Mouse (Mus musculus): ENCODE results near the gene Rtn4rl1.

GRCm38 (mm10) chr11:75206347-75206746 lies 12.8 kb downstream of the Rtn4rl1 start:
- TF ChIP-seq POLR2A (IDR thresholded peaks at IDR 0.05; ENCODE audit: low read depth, low read length) (no peak), CTCF (IDR thresholded peaks at IDR 0.05; ENCODE audit: extremely low read depth, insufficient read depth, insufficient read length, insufficient replicate concordance) (no peak)
